Mouse (Mus musculus) intestine, embryonic 15.5 days (tissue): ENCODE measurements at regions not wholly inside any gene's neighbourhood (a gene's known extent, or its start where the extent isn't known, plus 50 kb on each side); places are given as distances from the start of the nearest gene placed in this dataset.

ENCODE experiments used
- ATAC-seq: fragments of 200-750 bp; cut with Nextera tagmentation; 2 replicates; pipeline ENCODE4 v1.8.0; 2017; ENCODE audit warnings: moderate TSS enrichment, moderate library complexity
- H3K27ac ChIP-seq: fragments of 300-500 bp; sonication (generic); 2 replicates; pipeline ENCODE4 v1.5.1; 2015; ENCODE audit warnings: mild to moderate bottlenecking, inconsistent platforms
- H3K27me3 ChIP-seq: fragments of 300-500 bp; sonication (generic); replicated peaks from 2 replicates; pipeline ENCODE4 v1.6.1; 2015; ENCODE audit warnings: inconsistent platforms
- H3K36me3 ChIP-seq: fragments of 300-500 bp; sonication (generic); 2 replicates; pipeline ENCODE4 v1.6.1; 2015; ENCODE audit warnings: inconsistent platforms
- H3K4me1 ChIP-seq: fragments of 300-500 bp; sonication (generic); replicated peaks from 2 replicates; pipeline ENCODE4 v1.6.1; 2015; ENCODE audit warnings: inconsistent platforms
- H3K4me2 ChIP-seq: fragments of 300-500 bp; sonication (generic); replicated peaks from 2 replicates; pipeline ENCODE4 v1.6.1; 2015; ENCODE audit warnings: mild to moderate bottlenecking, inconsistent platforms
- H3K4me3 ChIP-seq: fragments of 300-500 bp; sonication (generic); replicated peaks from 2 replicates; pipeline ENCODE4 v1.5.1; 2015; ENCODE audit warnings: inconsistent platforms
- H3K9ac ChIP-seq: fragments of 300-500 bp; sonication (generic); 2 replicates; pipeline ENCODE4 v1.6.1; 2015; ENCODE audit warnings: inconsistent platforms
- H3K9me3 ChIP-seq: fragments of 300-500 bp; sonication (generic); 2 replicates; pipeline ENCODE4 v1.6.1; 2016; ENCODE audit warnings: inconsistent platforms
- WGBS: fragments of 180-500 bp; shearing (Covaris S2); methylation state at CpG from one replicate; pipeline ENCODE4 v1.1.7; 2015; 5-methylcytosine and 5-hydroxymethylcytosine counted together

GRCm38 (mm10) chr12:69461888-69462840, 89.9 kb upstream of the Gm9887 start:
- Histone ChIP-seq H3K9ac (peak overlapping the region; percentile 50), H3K9me3 (no peaks in the 10 kb centered on the region), H3K4me3 (peak overlapping the region; percentile 40), H3K27ac (peak overlapping the region; percentile 40), H3K36me3 (no peaks in the 10 kb centered on the region), H3K4me1 (peaks cover 14% of the 10 kb centered on the region; the same call in 1 of the 2 replicates), H3K27me3 (no peaks in the 10 kb centered on the region), H3K4me2 (peak overlapping the region; percentile 71)
- ATAC-seq = peak; percentile 86
- 21% methylated on average over 30 of the region's 30 CpGs for WGBS

- Histone ChIP-seq H3K4me2 (no peak overlapping the region), H3K4me1 (peaks cover 12% of the 10 kb centered on the region; the same call in 1 of the 2 replicates), H3K9me3 (no peaks in the 10 kb centered on the region), H3K9ac (no peak overlapping the region), H3K27me3 (no peaks in the 10 kb centered on the region), H3K27ac (no peak overlapping the region), H3K4me3 (no peak overlapping the region), H3K36me3 (no peaks in the 10 kb centered on the region)
- 64% methylated on average over 3 of the region's 3 CpGs for WGBS
- no peak for ATAC-seq
Observed at GRCm38 (mm10) chr12:69460552-69461079, 88.4 kb upstream of the Gm9887 start.

- WGBS = 33% methylated on average over 14 of the region's 14 CpGs
- H3K4me3 ChIP-seq = no peak overlapping the region
- peak overlapping the region; percentile 55 for H3K27ac ChIP-seq
- H3K4me2 ChIP-seq = no peak overlapping the region
- no peaks in the 10 kb centered on the region for H3K36me3 ChIP-seq
- no peaks in the 10 kb centered on the region for H3K9me3 ChIP-seq
- H3K9ac ChIP-seq = no peak overlapping the region
- ATAC-seq = peak; percentile 48
- peaks cover 12% of the 10 kb centered on the region; the same call in 1 of the 2 replicates for H3K4me1 ChIP-seq
- H3K27me3 ChIP-seq = no peaks in the 10 kb centered on the region
Observed at GRCm38 (mm10) chr12:69458170-69458841, 86.0 kb upstream of the Gm9887 start.

- Histone ChIP-seq H3K4me3 (no peak overlapping the region), H3K9ac (no peak overlapping the region), H3K4me1 (peaks cover 9% of the 10 kb centered on the region; the same call in 1 of the 2 replicates), H3K9me3 (no peaks in the 10 kb centered on the region), H3K36me3 (no peaks in the 10 kb centered on the region), H3K27ac (no peak overlapping the region), H3K4me2 (no peak overlapping the region), H3K27me3 (no peaks in the 10 kb centered on the region)
- WGBS = 89% methylated on average over 3 of the region's 3 CpGs
- ATAC-seq = no peak
Observed at GRCm38 (mm10) chr12:69456746-69457145, 84.5 kb upstream of the Gm9887 start.

GRCm38 (mm10) chr12:69456116-69456515, 83.9 kb upstream of the Gm9887 start:
- H3K9me3 ChIP-seq = no peaks in the 10 kb centered on the region
- WGBS = 88% methylated on average over 12 of the region's 12 CpGs
- no peak for ATAC-seq
- H3K36me3 ChIP-seq = no peaks in the 10 kb centered on the region
- H3K27ac ChIP-seq = no peak overlapping the region
- H3K4me3 ChIP-seq = no peak overlapping the region
- H3K9ac ChIP-seq = no peak overlapping the region
- no peak overlapping the region for H3K4me2 ChIP-seq
- peaks cover 9% of the 10 kb centered on the region; the same call in 1 of the 2 replicates for H3K4me1 ChIP-seq
- no peaks in the 10 kb centered on the region for H3K27me3 ChIP-seq

- Histone ChIP-seq H3K4me3 (no peak overlapping the region), H3K9ac (no peak overlapping the region), H3K27me3 (no peaks in the 10 kb centered on the region), H3K9me3 (no peaks in the 10 kb centered on the region), H3K27ac (no peak overlapping the region), H3K4me2 (no peak overlapping the region), H3K4me1 (peaks cover 9% of the 10 kb centered on the region; the same call in 1 of the 2 replicates), H3K36me3 (no peaks in the 10 kb centered on the region)
- 66% methylated on average over 5 of the region's 5 CpGs for WGBS
- no peak for ATAC-seq
Observed at GRCm38 (mm10) chr12:69455566-69455965, 83.3 kb upstream of the Gm9887 start.

GRCm38 (mm10) chr12:69453544-69453943, 81.3 kb upstream of the Gm9887 start:
- H3K9me3 ChIP-seq = no peaks in the 10 kb centered on the region
- H3K4me2 ChIP-seq = no peak overlapping the region
- H3K36me3 ChIP-seq = no peaks in the 10 kb centered on the region
- WGBS = 78% methylated on average over 6 of the region's 6 CpGs
- no peak overlapping the region for H3K9ac ChIP-seq
- ATAC-seq = no peak
- H3K27me3 ChIP-seq = no peaks in the 10 kb centered on the region
- no peak overlapping the region for H3K27ac ChIP-seq
- H3K4me1 ChIP-seq = peaks cover 9% of the 10 kb centered on the region; the same call in 1 of the 2 replicates
- no peak overlapping the region for H3K4me3 ChIP-seq

- H3K27ac ChIP-seq = no peak overlapping the region
- no peaks in the 10 kb centered on the region for H3K9me3 ChIP-seq
- no peaks in the 10 kb centered on the region for H3K36me3 ChIP-seq
- H3K9ac ChIP-seq = no peak overlapping the region
- H3K4me1 ChIP-seq = peaks cover 11% of the 10 kb centered on the region
- no peak overlapping the region for H3K4me3 ChIP-seq
- no peak overlapping the region for H3K4me2 ChIP-seq
- ATAC-seq = no peak
- no peaks in the 10 kb centered on the region for H3K27me3 ChIP-seq
- 88% methylated on average over 10 of the region's 10 CpGs for WGBS
Observed at GRCm38 (mm10) chr12:69452986-69453385, 80.7 kb upstream of the Gm9887 start.

GRCm38 (mm10) chr12:69451110-69451509, 78.9 kb upstream of the Gm9887 start:
- Histone ChIP-seq H3K36me3 (no peaks in the 10 kb centered on the region), H3K9me3 (no peaks in the 10 kb centered on the region), H3K27me3 (no peaks in the 10 kb centered on the region), H3K4me3 (no peak overlapping the region), H3K9ac (no peak overlapping the region), H3K4me1 (peaks cover 24% of the 10 kb centered on the region), H3K4me2 (no peak overlapping the region), H3K27ac (no peak overlapping the region)
- peak; percentile 39 for ATAC-seq
- WGBS = 25% methylated on average over 6 of the region's 6 CpGs

- H3K4me2 ChIP-seq = peak overlapping the region; percentile 47
- H3K9ac ChIP-seq = peak overlapping the region; percentile 2; the same call in 1 of the 2 replicates
- WGBS = 27% methylated on average over 14 of the region's 14 CpGs
- H3K4me1 ChIP-seq = peaks cover 26% of the 10 kb centered on the region
- H3K36me3 ChIP-seq = no peaks in the 10 kb centered on the region
- no peaks in the 10 kb centered on the region for H3K9me3 ChIP-seq
- ATAC-seq = 0 out of 2 replicates have a peak, but pooled peaks have one; percentile 14
- H3K27ac ChIP-seq = peak overlapping the region; percentile 51
- H3K27me3 ChIP-seq = no peaks in the 10 kb centered on the region
- no peak overlapping the region for H3K4me3 ChIP-seq
Observed at GRCm38 (mm10) chr12:69447962-69448767, 75.9 kb upstream of the Gm9887 start.

GRCm38 (mm10) chr12:69447322-69447827, 75.1 kb upstream of the Gm9887 start:
- H3K9ac ChIP-seq = no peak overlapping the region
- WGBS = 48% methylated on average over 9 of the region's 9 CpGs
- no peak overlapping the region for H3K4me3 ChIP-seq
- H3K36me3 ChIP-seq = no peaks in the 10 kb centered on the region
- H3K4me1 ChIP-seq = peaks cover 26% of the 10 kb centered on the region
- no peaks in the 10 kb centered on the region for H3K9me3 ChIP-seq
- H3K27me3 ChIP-seq = no peaks in the 10 kb centered on the region
- no peak for ATAC-seq
- H3K27ac ChIP-seq = peak overlapping the region; percentile 51
- H3K4me2 ChIP-seq = peak overlapping the region; percentile 54
